Mouse (Mus musculus): Measurements from ENCODE around the gene Man2b2.

Gene Man2b2

GRCm38 (mm10) chr5:36766958-36767703 is 63.3 kb downstream of the Man2b2 start:
- no peak for DNase-seq

- DNase-seq = no peak
Observed at GRCm38 (mm10) chr5:36759848-36760247, 70.6 kb downstream of the Man2b2 start.

- DNase-seq = no peak
Observed at GRCm38 (mm10) chr5:36757033-36757432, 73.4 kb downstream of the Man2b2 start.
